Mouse (Mus musculus): Measurements from ENCODE around the gene Olfr869.

The Olfr869 gene

DNA sequence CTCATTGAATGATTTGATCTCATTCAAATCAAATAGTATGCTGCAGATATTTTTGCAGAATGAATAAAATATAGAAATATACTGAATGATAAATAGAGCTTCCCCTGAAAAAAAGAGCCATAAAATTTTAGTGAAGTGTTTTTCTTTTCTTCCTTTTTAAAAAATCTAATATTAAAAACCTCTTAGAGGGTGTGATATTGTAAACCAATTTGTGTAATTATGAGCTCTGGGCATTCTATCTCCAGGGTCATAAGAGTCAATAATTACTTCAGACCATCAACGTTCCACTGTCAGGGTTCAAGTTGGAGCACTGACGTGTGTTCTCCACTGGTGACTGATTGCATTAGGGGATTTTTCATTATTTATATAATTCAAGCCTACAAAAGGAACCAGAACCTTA, at the start of gene Olfr869:
Gene Olfr869, plus strand, starts transcription at position 301 of the 400 bp plus-strand sequence.
- no peak for DNase-seq (ENCODE audit: low spot score in 2 of 2)

- DNase-seq (ENCODE audit: low spot score in 2 of 2) = no peak
Measured at GRCm38 (mm10) chr9:20098326-20098725, 30.5 kb upstream of the Olfr869 start, which contains the start of gene Olfr868. Gene Olfr868, plus strand, starts transcription at chr9:20098626.

GRCm38 (mm10) chr9:20149706-20150105, 20.9 kb downstream of the Olfr869 start:
- no peak for DNase-seq (ENCODE audit: low spot score in 2 of 2)

GRCm38 (mm10) chr9:20173957-20174356, 45.1 kb downstream of the Olfr869 start, which contains the start of gene Olfr870:
Gene Olfr870, minus strand, starts transcription at chr9:20174057.
- no peak for DNase-seq (ENCODE audit: low spot score in 2 of 2)

GRCm38 (mm10) chr9:20179463-20179862, 50.7 kb downstream of the Olfr869 start:
- DNase-seq (ENCODE audit: low spot score in 2 of 2) = no peak

Data from thymus, postnatal 10 days (tissue).